Mouse (Mus musculus) ZHBTc4 (cell line): ENCODE measurements at regions not wholly inside any gene's neighbourhood (a gene's known extent, or its start where the extent isn't known, plus 50 kb on each side); places are given as distances from the start of the nearest gene placed in this dataset.

Experiments used
- DNase-seq: peaks from one replicate; pipeline ENCODE4 v3.0.0-alpha.2; 2011; ENCODE audit warnings: low read depth, low spot score

DNA sequence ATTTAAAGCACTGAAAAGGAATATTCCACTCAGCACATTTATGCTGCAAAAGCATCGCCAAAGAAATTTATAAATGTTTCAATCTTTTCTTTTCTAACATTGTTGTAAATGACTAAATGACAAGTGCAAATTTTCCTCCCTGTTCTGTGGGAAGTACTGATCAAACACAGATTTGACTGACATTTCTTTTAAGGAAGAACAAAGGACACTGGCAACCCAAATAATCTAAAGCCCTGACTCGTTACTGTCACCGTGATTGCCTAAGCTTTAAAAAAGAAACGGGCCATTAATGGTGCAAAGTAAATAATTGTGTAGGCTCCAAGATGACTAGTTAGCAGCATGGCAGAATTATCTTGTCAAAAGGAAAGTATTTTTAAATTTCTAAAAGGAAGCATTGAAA, 587.4 kb downstream of the Otol1 start:
- DNase-seq = no peak
